Mouse (Mus musculus) spleen, adult 2 months (tissue): Measurements from ENCODE around the gene Gpr19.

Experiments
- CTCF ChIP-seq: fragments of 200-500 bp; IDR thresholded peaks from 2 replicates; pipeline ENCODE4 v1.5.1; 2011; ENCODE audit warnings: mild to moderate bottlenecking, inconsistent platforms; ENCODE audit not compliant: insufficient read depth, insufficient read length, insufficient replicate concordance; ENCODE audit errors: extremely low read depth
- POLR2A ChIP-seq: fragments of 200-500 bp; IDR thresholded peaks from 2 replicates; pipeline ENCODE4 v1.6.1; 2011; ENCODE audit warnings: low read depth, low read length, inconsistent platforms

DNA sequence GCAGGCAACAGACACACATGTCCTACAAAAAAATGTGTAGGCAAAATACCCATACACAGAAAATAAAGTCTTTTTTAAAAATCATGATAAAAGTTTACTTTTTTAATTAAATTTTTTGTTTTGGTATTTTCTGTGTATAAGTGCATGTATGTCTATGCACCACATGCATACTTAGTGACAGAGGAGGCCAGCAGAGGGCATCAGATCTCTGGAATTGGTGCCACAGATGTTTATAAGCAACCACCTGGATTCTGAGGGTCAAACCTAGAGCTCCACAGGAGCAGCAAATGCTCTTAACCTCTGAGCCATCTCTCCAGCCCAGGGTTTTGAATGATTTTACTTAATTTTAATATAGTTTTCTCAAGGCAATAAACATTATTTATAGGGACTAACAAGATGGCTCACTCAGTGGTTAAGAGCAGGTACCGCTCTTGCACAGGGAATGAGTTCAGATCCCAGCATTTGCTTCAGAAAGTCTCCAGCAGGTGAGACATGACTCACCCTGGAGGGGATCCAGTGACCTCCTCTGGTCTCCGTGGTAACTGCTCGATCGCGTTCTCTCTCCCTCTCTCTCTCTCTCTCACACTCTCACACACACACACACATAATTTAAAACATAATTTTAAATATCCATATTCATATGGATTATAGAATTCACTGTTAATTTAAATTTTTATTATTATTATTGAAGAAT is 50.0 kb downstream of the Gpr19 start:
- TF ChIP-seq CTCF (no peak), POLR2A (no peak)
